Mouse (Mus musculus): ENCODE measurements around the gene Frat2.
"Not testable (repeated sequence)": the region's sequence is repeated elsewhere in the genome, so short reads cannot be mapped to it uniquely, and the experiment has no call there.

The Frat2 gene

DNA sequence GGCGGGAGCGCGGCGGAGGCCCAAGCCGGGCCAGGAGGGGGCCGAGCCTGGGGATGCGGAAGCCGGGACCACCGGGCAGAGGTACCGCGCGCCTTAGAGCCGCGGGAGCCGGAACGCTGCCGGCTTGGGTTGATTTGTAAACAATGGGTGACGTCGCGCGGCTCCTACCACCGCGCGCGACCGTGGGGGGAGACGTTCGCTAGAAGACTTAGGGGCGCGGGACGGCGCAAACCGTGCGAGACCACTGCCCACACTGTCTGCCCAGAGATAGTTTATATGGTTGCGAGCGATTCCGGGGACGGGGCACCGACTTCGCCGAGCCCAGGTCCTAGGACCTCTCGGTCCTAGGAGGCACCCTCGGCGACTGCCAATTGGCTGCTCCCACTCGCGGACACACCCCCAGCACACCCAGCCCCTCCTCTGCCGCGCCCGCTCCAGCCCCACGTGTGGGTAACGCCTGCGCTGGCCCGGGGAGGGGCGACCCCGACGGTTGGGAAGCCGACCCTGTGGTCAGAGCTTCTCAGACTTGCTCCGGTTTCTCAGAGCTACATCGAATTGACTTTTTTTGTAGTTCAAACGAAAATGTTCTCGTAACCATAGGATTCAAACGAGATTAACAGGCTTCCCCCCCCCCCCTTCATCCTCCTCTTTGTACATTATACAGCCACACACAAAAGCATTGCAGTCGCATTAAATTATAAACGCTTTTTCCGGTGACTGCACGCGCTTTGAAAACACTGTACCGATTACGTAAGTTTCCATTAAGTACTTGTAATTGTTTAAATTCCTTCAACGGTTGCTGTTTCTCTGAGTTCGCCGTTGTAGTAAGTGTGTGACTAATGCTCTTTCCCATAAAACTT, at the start of gene Frat2:
Frat2 (minus strand) TSS at position 141 of the 860 bp plus-strand sequence.
- peak; percentile 91 for DNase-seq

DNA sequence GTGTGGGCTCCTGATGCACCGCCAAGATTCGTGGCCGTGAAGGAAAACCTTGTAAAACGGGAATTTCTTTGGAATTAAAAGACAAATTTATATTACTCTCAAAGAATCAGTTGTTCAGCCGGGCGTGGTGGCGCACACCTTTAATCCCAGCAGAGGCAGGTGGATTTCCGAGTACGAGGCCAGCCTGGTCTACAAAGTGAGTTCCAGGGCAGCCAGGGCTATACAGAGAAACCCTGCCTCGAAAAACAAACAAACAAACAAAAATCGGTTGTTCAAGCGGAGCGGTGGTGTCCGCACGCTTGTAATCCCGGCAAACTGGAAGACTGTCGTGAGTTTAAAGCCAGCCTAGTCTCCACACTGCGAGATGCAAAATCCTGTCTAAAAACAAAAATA, 48.4 kb upstream of the Frat2 start:
- no peak for DNase-seq

DNA sequence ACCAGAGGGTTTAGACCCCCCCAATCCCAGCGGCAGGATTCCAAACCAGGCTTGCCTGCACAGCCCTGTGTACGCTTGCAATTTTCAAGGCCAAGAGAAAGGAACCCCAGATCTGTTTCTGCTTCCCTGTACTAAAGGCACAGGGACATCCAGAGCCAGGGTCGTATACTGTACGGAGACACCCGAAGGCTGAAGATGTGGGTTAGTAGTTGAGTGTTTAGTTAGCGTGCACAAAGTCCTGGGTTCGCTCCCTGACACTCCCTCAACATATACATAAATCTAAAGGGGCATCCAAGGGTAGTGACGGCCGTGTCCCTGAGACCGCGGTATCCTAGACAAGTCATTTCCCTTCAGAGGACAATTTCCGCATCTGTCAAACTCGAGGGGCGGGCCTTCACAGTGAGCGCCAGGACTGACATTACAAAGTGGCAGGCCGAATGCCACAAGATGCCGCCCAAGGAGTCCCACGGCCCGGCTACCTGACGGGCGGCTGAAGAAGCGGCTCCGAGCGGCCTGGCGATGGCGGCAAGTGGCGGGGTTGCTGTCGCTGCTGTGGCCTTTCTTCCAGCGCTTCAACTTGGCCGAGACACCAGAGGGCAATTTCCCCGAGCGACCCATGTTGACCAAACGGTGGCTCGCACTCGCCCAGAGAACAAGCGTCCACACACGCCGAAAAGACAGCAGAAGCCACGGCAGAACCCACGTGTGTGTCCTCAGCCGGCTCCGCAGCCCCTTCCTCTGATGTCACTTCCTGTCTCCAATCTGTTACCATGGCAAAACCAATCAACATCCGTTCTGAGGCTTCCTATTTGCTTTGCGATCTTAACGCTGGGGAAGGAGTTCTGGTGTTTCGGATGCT, 47.8 kb upstream of the Frat2 start, which contains the start of gene Rrp12:
Rrp12 (minus strand) TSS at position 714 of the 859 bp plus-strand sequence.
- peak; percentile 73 for DNase-seq

DNA sequence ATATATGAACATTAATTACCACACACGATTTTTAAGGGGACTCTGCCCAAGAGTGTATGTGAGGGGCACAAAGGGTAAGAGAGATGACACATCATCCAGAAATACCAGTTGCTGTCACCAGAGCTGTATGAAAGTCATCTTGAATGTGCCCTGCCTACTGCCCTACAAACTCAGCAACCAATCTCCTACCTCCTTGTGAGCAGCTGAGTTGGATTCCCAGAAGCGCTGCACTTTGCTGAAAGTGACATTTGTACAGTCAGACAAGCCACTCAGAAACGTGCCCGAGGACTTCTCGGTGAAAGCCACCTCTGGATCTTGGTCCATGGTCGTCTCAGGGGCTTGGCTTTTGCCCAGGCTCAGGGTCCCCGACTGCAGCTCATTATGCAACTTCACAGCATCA, 47.0 kb upstream of the Frat2 start:
- DNase-seq = no peak

DNA sequence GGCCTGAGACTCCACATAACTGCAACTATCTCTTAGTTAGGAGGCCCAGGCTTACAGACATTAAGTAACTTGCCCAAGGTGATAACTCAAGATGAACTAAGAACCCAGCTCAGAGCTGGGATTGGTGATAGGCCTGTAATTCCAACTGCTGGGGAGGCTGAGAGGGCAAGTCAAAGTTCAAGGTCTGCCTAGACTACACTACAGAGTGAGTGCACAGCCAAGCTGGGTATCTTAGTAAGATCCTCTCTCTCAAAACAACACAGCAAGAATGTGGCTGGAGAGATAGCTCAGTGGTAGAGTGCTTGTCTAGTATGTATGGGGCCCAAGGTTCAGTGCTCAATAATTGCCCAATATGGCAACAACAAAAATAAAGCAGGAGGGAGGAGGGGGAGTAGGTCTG, 40.3 kb upstream of the Frat2 start:
- DNase-seq = no peak

DNA sequence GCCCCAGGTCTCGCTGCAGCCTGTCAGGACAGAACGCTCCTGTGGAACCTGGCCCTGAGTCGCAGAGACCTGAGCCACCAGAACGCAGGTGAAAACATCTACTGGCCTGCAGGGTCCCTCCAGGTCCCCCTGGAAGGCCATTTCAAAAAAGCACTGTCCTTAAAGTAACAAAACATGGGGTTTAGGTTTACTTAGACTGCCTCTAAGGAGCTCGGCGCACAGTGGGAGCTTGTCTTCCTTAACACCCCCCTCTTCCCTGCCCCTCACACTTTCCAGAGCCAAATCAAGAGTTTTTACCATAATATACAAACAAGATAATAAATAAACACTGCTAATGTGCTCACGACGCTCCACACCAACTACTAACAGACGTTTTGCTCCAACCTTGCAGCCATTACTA, 36.0 kb upstream of the Frat2 start:
- no peak for DNase-seq

DNA sequence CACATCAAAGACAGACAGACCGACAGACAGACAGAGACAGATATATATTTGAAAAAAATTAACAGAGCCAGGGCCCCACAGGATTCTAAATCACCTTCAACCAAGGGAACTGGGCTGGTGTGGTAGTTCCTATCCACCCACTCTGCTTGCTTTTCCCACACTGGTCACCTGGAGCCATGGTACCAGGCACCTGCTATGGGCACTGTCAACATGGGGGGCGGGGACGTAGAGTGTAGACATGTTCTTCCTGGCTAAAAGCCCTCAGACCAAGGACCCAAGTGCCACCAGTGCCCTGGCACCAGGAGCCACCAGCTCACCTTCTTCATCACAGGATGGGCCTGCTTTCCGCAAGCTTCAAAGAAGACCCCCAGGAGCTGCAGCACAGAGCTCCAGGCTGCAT, 33.9 kb upstream of the Frat2 start:
- no peak for DNase-seq

DNA sequence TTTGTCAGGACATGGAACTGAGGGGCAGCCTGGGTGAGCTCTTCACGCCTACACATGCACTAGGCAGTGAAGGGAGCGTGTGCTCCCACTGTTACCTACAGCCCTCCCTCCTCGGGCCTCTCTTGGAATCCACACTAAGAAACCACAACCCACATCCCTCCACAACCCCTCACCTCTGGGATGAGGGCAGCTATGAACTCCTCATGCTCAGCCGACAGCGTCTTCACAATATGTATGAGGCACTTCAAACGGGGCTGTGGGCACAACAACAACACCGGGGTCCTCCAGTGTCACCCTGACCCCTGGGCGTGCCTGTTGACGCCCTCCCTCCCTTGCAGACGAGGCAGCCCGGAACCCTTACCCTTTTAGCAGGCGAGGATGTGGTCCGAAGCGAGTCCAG, 26.4 kb upstream of the Frat2 start:
- DNase-seq = peak; percentile 62

DNA sequence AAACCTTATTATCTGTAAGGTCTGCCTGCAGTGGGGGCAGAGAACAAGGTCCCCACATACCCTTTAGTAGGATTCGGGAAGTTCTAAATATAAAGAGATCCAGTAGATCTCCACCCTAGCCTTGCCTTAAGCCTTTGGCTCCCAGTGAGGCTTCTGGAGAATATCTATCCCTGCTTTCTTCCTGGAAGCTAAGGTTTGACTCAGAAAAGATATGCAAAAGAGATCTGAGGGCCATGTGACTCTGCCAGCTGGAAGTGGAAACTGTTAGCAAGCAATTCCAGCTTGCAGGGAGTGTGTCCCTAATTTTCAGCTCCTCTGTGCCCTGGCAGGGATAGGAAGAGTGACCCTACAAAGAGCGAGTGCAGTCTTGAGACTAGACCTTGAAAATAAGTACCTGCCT, 24.4 kb upstream of the Frat2 start:
- no peak for DNase-seq

DNA sequence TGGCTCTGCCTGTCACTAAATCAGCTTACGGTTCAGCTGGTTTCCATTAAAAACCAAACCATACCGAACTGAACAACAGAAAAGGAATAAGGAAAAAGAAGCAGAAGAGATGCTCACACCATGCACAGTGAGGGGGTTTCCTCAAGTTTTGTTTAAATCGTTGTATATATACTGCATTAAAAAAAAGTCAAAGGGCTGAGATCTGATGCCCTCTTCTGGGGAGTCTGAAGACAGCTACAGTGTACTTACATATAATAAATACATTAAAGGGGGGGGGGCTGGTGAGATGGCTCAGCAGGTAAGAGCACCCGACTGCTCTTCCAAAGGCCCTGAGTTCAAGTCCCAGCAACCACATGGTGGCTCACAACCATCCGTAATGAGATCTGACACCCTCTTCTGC, 22.0 kb upstream of the Frat2 start:
- not testable (repeated sequence) for DNase-seq

DNA sequence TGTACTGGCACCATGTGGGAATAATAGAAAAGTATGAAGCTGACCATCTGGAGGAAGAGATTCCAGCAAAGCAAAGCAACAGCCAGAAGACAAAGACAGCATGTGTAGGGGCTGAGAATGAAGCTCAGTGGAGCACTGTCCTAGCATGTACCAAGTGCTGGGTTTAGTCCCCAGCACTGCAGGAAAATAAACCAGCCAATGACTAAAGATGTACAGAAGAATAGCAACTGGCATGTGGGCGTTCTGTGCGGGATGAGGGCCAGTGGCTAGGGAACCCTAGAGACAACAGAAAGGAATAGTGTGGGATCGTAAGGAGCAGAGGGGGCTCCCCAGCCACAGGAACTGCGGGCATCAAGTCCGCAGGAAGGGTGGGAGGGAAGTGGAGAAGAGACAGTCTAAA, 21.4 kb upstream of the Frat2 start:
- no peak for DNase-seq

DNA sequence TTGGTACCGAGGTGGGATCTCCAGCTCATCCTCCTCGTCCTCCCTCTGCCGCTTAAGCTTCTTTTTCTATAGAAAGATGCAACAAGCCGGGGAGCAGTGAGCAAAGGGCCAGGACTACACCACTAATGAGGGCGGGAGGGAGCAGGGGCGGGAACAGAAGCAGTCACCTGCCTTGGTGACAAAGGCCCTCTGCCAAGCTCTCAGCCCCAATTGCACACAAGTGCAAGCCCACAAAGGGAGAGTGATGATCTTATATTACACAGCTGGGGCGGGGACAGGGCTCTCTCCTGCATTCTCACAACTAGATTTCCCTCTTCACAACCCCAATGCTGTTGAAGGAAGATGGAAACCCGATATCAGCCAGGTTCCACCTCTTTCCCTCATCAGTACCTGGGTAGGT, 18.8 kb upstream of the Frat2 start:
- DNase-seq = no peak

DNA sequence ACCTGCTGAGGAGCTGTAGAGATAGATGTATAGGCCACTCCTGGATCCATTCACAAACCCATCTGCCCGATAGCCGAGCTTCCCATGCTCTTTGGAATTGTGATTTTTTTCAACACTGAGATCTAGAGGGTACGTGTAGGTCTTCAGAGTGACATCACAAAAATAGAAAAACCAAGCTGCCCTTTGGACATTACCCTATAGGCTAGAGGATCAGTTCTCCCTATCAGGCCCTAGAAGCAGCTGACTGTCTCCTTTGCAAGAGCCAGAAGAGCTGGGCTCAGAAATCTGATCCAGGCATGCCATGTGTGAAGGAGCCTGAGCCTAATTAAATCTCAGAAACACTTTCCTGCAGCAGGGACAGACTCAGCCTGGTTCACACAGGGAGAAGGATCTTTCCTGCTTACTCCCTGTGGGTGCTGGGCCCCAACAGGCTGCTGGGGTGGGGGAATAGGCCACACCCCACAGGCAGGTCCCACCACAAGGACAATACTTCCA, 9.9 kb upstream of the Frat2 start:
- no peak for DNase-seq

DNA sequence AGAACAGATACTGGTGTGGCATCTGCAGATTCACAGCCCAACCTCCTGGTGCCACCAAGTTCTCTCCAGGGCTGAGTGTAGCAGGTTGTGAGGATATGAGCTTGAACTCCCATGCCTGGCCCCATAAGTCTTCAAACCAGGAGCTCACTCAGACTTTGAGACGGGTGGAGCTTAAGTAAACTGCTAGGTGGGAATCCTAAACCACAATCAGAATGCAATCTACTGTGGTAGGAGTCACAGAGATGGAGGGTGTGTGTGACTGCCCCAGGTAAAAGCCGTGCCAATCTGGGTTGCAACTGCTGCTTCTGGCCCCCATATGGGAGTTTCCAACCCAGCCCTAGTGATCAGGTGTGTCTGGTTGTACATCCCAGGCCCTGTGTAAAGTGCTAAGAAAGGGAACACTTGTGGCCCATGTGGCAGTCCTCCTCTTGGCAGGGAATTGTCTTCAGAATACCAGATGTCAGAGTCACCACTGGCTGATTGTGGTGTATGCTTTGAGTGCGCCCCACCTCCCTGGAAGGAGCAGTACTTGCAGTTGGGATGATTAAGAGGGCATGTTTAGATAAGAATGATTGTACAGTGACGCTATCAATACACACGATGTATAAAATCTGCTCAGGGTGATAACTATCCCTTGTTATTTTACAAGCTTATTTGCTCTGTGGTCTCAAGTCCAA, 9.3 kb upstream of the Frat2 start:
- DNase-seq = no peak

DNA sequence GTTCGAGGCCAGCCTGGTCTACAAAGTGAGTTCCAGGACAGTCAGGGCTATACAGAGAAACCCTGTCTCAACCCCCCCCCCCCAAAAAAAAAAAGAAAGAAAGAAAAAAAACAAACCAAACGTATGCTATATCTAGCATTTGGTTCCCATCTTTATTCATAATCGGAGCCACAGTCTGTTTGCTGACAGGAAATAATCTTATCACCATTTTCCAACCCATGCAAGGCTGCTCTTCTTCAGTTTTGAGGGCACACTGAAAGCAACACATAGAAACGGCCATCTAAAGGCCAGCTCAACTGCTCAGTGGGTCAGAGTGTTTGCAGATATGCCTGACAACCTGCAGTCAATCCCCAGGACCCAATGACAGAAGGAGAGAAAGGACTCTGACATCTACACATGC, 4.5 kb upstream of the Frat2 start:
- DNase-seq = no peak

DNA sequence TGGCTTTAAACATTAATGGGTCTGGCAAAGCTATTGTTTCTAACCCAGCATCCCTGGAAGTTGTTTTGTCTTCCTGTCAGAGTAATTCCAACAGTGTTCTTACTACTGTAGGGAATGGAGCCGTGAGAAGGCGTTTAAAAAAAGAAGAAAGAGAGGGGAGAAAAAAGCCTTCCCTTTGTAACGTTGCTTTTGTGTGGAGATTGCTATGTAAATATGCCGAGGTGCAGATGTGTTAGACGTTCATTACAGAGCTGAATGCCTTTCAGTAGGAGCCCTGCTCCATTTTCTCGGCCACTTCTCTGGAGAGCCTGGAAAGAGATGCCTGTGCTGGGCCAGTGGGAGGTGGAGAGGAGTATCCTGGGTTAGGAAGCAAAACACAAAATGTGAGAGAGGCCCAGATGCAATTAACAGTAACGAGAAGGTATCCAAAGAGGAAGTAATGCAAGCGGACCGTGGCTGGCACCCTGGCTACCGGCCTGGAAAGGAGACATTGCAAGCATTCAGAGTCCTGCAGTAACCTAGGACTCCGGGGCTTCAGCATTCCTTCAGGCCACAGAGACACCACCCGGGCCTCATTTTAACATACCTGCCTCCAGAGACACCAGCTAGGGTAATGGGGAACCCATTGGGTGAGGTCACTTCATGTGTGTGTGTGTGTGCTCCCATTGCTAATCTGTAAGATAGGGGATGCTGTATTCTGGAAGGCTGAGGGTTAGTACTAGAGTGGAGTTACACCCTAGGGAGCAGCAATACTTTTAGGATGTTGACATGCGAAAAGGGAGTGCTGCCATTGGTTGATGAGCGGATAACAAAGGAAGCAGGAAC, 3.0 kb upstream of the Frat2 start:
- DNase-seq = no peak

DNA sequence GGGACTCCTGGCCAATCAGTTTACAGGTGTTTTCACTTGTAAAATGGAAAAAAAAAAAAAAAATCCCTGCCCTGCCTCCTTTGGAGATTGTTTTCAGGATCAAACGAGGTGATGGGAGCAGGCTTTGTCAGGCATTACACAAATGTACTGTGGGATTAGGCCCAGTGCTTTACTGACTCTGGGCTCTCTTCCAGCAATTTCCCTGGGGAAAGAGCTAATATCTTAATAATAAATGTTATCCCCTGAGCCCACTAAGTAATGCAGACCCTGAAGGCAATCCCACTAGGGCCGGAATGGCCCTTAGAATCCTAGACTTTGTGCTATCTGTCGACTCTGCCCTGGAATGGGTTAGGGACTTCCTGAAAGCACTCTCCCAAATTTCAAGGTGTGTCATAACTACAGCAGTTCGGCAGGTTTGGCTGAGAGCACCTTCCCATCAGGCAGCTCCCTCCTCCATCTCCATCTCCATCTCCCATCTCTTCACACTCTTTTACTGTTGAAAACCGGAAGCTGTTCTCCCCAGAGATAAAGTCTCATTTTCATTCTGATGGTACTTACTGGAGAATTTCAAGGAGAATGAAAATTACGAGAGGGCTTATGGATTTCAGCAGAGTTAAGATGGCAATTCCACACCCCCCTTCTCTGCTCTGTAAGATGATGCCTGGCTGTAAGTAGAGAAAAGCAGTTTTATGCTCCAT, 2.2 kb upstream of the Frat2 start:
- DNase-seq = no peak

DNA sequence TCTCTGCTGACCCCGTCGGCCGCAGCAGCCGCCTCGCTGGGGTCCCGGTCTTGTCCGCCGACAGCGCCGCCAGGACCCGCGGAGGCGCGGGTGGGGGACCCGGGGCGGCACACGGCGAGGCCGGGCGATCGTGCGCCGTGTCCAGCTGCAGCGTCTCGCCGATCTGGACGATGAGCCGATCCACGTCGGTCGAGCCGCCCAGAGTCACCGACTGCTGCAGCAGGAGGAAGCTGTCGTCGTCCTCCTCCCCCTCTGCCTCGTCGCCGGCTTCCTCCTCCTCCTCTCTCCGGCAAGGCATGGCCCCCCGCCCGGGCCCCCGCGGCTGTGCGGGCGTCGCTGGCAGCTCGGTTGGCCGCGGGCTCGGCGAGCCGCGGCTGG, 329 bp downstream of the Frat2 start:
- peak; percentile 78 for DNase-seq

DNA sequence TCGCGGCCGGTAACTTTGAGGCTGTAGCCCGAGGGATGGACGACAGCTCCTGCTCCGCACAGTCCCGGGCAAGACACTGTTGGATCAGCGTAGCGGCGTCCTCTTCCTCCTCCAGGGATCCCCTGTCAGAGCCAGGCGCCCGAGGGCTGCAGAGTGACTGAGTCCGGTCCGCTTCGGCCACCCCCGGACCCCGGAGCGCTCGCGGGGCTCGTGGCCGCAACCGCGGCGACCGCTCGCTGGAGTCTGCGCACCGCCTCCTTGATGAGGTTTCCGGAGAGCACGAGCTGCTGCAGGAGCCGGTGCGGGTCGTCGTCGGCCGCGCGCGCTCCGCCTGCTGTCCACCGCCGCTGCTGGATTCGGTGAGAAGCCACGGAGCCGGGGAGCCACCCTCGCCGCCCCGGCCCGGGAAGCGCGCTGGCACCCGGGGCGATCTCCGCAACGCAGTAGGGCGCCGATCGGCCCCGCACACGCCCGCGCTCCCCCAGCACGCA, 796 bp downstream of the Frat2 start:
- DNase-seq = peak; percentile 67

DNA sequence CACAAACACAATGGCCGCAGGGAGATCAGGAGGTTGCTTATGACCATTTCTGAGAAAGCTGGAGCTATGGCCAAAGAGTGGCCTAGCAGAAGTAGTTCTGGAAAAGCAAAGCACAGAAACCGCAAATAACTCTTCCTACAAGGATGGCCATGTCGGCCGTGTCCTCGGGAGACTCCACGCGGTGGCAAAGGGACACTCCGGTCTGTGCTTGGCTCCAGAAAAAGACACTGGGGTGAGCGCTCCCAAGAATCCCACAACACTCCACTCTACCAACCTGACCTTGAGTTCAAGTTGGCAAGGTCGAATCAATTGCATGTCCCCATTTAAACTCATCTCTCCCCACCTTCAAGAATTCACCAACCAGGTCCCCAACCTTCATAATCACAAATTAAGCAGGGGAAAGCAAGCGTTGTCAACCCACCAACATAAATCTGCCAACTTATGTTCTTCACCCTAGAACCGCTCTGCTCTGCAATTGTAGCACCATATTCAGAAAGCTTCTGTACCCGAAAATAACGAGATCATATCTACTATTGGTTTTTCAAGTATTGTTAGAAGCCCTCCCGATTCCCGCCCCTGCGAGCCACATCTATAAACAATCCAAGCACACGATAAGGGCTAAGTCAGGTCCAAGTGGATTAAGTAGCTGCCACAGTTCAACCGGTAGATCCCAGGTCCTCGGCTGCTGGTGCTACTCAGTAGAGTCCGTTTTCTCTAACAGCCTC, 1.4 kb downstream of the Frat2 start:
- no peak for DNase-seq

DNA sequence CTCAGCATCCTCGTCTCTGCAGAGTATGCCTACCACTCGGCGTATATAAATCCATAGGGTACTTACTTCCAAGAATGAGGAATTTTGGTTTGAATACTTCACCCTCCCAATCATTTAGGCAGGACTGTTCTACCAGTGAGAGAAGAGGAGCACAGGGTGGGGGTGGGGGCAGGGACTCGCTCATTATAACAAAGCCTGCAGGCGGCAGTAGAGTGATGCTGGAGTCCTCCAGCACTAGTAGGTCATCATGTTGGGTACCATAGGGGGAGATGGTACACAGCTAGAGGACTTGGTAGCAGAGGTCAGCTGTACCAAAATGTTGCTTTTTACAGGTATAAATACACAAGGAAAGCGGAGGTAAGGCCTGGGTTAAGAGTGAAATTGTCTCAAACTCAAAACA, 3.6 kb downstream of the Frat2 start:
- DNase-seq = peak; percentile 49
